Mouse (Mus musculus) lung, embryonic 14.5 days (tissue): ENCODE data around the gene Ppm1f. TPM values are rescaled to one million over a fixed set of nuclear protein-coding genes. Genes with fewer than 3 reads are reported as not detected.
"Not testable (repeated sequence)": the region's sequence is repeated elsewhere in the genome, so short reads cannot be mapped to it uniquely, and the experiment has no call there.

Experiments
- ATAC-seq: fragments of 200-750 bp; cut with Nextera tagmentation; 2 replicates; pipeline ENCODE4 v1.8.0; 2017; ENCODE audit warnings: mild to moderate bottlenecking, moderate TSS enrichment, moderate library complexity; ENCODE audit not compliant: insufficient read depth
- DNase-seq: peaks from one replicate; pipeline ENCODE4 v3.0.0-alpha.2; 2015
- H3K27ac ChIP-seq: fragments of 300-500 bp; sonication (generic); 2 replicates; pipeline ENCODE4 v1.5.1; 2014; ENCODE audit warnings: low read depth, mild to moderate bottlenecking, moderate library complexity
- H3K27me3 ChIP-seq: fragments of 300-500 bp; sonication (generic); 2 replicates; pipeline ENCODE4 v1.6.1; 2014; ENCODE audit warnings: low read length, control low read depth; ENCODE audit not compliant: insufficient read depth
- H3K36me3 ChIP-seq: fragments of 300-500 bp; sonication (generic); 2 replicates; pipeline ENCODE4 v1.6.1; 2014; ENCODE audit warnings: control low read depth; ENCODE audit not compliant: insufficient read depth
- H3K4me1 ChIP-seq: fragments of 300-500 bp; sonication (generic); 2 replicates; pipeline ENCODE4 v1.6.1; 2014; ENCODE audit warnings: antibody characterized with exemption, control low read depth; ENCODE audit not compliant: insufficient read depth
- H3K4me2 ChIP-seq: fragments of 300-500 bp; sonication (generic); 2 replicates; pipeline ENCODE4 v1.6.1; 2014; ENCODE audit warnings: mild to moderate bottlenecking
- H3K4me3 ChIP-seq: fragments of 300-500 bp; sonication (generic); 2 replicates; pipeline ENCODE4 v1.5.1; 2014; ENCODE audit warnings: low read depth, low read length
- H3K9ac ChIP-seq: fragments of 300-500 bp; sonication (generic); 2 replicates; pipeline ENCODE4 v1.6.1; 2014
- H3K9me3 ChIP-seq: fragments of 300-500 bp; sonication (generic); 2 replicates; pipeline ENCODE4 v1.6.1; 2016; ENCODE audit warnings: low read depth, low read length, control low read depth
- CTCF ChIP-seq: IDR thresholded peaks from 2 replicates; pipeline ENCODE4 v1.5.1; 2016; ENCODE audit warnings: antibody characterized with exemption, low read depth
- WGBS: fragments of 180-500 bp; shearing (Covaris S2); extraction: QIAGEN DNeasy Blood & Tissue Kit; methylation state at CpG from one replicate; pipeline ENCODE4 v1.1.7; 2014; 5-methylcytosine and 5-hydroxymethylcytosine counted together
- polyA plus RNA-seq: library from polyadenylated mRNA; unstranded; fragments of >200 nt; fragmentation: Nextera tagmentation; extraction: Ambion mirVana; gene quantifications from 2 replicates; pipeline ENCODE4 v1.2.1, GENCODE M21; 2014

Ppm1f gene
- polyA plus RNA-seq, 1 experiment from 2014 or later = 29.4 TPM

- H3K27me3 ChIP-seq = no peaks in the 10 kb centered on the region
- no peak overlapping the region for H3K9ac ChIP-seq
- peak; percentile 82 for ATAC-seq
- no peaks in the 10 kb centered on the region for H3K4me1 ChIP-seq
- 47% methylated on average over 13 of the region's 13 CpGs for WGBS
- H3K4me2 ChIP-seq = no peak overlapping the region
- H3K36me3 ChIP-seq = peaks cover 74% of the 10 kb centered on the region
- H3K4me3 ChIP-seq = no peak overlapping the region
- peak overlapping the region; percentile 48; the same call in 1 of the 2 replicates for H3K27ac ChIP-seq
- TF ChIP-seq CTCF = peak; percentile 98
- peak; percentile 91 for DNase-seq
- H3K9me3 ChIP-seq = no peaks in the 10 kb centered on the region
These were observed 15.7 kb downstream of the Ppm1f start for GRCm38 (mm10) chr16:16911641-16912597.

GRCm38 (mm10) chr16:16913440-16913839, 17.2 kb downstream of the Ppm1f start:
- peaks cover 80% of the 10 kb centered on the region for H3K36me3 ChIP-seq
- H3K9ac ChIP-seq = no peak overlapping the region
- TF ChIP-seq CTCF = no peak
- H3K9me3 ChIP-seq = no peaks in the 10 kb centered on the region
- H3K27me3 ChIP-seq = no peaks in the 10 kb centered on the region
- H3K4me1 ChIP-seq = no peaks in the 10 kb centered on the region
- no peak overlapping the region for H3K27ac ChIP-seq
- WGBS = 63% methylated on average over 1 of the region's 1 CpGs
- no peak for DNase-seq
- no peak for ATAC-seq
- no peak overlapping the region for H3K4me2 ChIP-seq
- no peak overlapping the region for H3K4me3 ChIP-seq

- no peak overlapping the region for H3K4me3 ChIP-seq
- no peaks in the 10 kb centered on the region for H3K27me3 ChIP-seq
- H3K36me3 ChIP-seq = peaks cover 86% of the 10 kb centered on the region
- ATAC-seq (no peak), DNase-seq (no peak)
- no peaks in the 10 kb centered on the region for H3K9me3 ChIP-seq
- TF ChIP-seq CTCF = no peak
- H3K4me2 ChIP-seq = no peak overlapping the region
- H3K9ac ChIP-seq = no peak overlapping the region
- WGBS = 89% methylated on average over 7 of the region's 7 CpGs
- H3K4me1 ChIP-seq = no peaks in the 10 kb centered on the region
- H3K27ac ChIP-seq = no peak overlapping the region
These were observed 22.3 kb downstream of the Ppm1f start for GRCm38 (mm10) chr16:16918441-16919117.

GRCm38 (mm10) chr16:16921021-16921435, 24.8 kb downstream of the Ppm1f start:
- DNase-seq (peak; percentile 39), ATAC-seq (no peak)
- H3K4me1 ChIP-seq = no peaks in the 10 kb centered on the region
- H3K36me3 ChIP-seq = peaks cover 70% of the 10 kb centered on the region
- H3K4me2 ChIP-seq = no peak overlapping the region
- no peak overlapping the region for H3K27ac ChIP-seq
- no peaks in the 10 kb centered on the region for H3K9me3 ChIP-seq
- H3K9ac ChIP-seq = no peak overlapping the region
- TF ChIP-seq CTCF = peak; percentile 51
- WGBS = 75% methylated on average over 3 of the region's 3 CpGs
- H3K27me3 ChIP-seq = no peaks in the 10 kb centered on the region
- no peak overlapping the region for H3K4me3 ChIP-seq

GRCm38 (mm10) chr16:16924481-16924880, 28.2 kb downstream of the Ppm1f start:
- no peak for TF ChIP-seq CTCF
- 90% methylated on average over 3 of the region's 3 CpGs for WGBS

GRCm38 (mm10) chr16:16926536-16926935, 30.3 kb downstream of the Ppm1f start:
- Histone ChIP-seq H3K4me1 (no peaks in the 10 kb centered on the region), H3K9ac (no peak overlapping the region), H3K9me3 (no peaks in the 10 kb centered on the region), H3K27ac (no peak overlapping the region), H3K4me3 (no peak overlapping the region), H3K36me3 (peaks cover 22% of the 10 kb centered on the region), H3K4me2 (no peak overlapping the region), H3K27me3 (no peaks in the 10 kb centered on the region)
- ATAC-seq = no peak
- no peak for TF ChIP-seq CTCF
- DNase-seq = no peak
- WGBS = 71% methylated on average over 5 of the region's 5 CpGs

More at GRCm38 (mm10) chr16:16924481-16924880, 28.2 kb downstream of the Ppm1f start:
- Histone ChIP-seq H3K27ac (no peak overlapping the region), H3K36me3 (peaks cover 41% of the 10 kb centered on the region), H3K4me1 (no peaks in the 10 kb centered on the region), H3K9ac (no peak overlapping the region), H3K4me3 (no peak overlapping the region), H3K9me3 (no peaks in the 10 kb centered on the region), H3K27me3 (no peaks in the 10 kb centered on the region), H3K4me2 (no peak overlapping the region)
- no peak for DNase-seq
- ATAC-seq = no peak

- not testable (repeated sequence) for DNase-seq, H3K27me3 ChIP-seq, H3K9ac ChIP-seq, H3K36me3 ChIP-seq, ATAC-seq, H3K27ac ChIP-seq, H3K4me3 ChIP-seq, H3K4me1 ChIP-seq, H3K9me3 ChIP-seq, H3K4me2 ChIP-seq
- 91% methylated on average over 2 of the region's 3 CpGs for WGBS
These were observed 32.6 kb downstream of the Ppm1f start for GRCm38 (mm10) chr16:16928908-16929307.
